Mouse (Mus musculus): ENCODE results near the gene Ssbp2. TPM values are rescaled to one million over a fixed set of nuclear protein-coding genes. Genes with fewer than 3 reads are reported as not detected.
A peak's percentile ranks its signal among the peaks of the same experiment; 100 is the strongest.

Ssbp2 gene
- polyA plus RNA-seq (2015; fragmentation: Nextera tagmentation; extraction: Ambion mirVana), result 123 and 125 TPM in 2 replicates

- WGBS, result 9% methylated on average over 29 of the region's 29 CpGs
- Histone ChIP-seq H3K4me2 (peak within 1 kb of the TSS; percentile 83), H3K4me3 (replicated peaks) (peak within 1 kb of the TSS; percentile 94), H3K27me3 (no peaks in the 10 kb centered on the region), H3K4me1 (peaks cover 19% of the 10 kb centered on the region), H3K27ac (peak within 1 kb of the TSS; percentile 97), H3K36me3 (no peaks in the 10 kb centered on the region), H3K9ac (peak within 1 kb of the TSS; percentile 91), H3K9me3 (replicated peaks) (no peaks in the 10 kb centered on the region)
- ATAC-seq (replicated peaks; ENCODE audit: low FRiP score), result peak; percentile 79
These were observed at the start of gene Ssbp2 for GRCm38 (mm10) chr13:91459896-91460620. Gene Ssbp2, plus strand, starts transcription at chr13:91460283.

DNA sequence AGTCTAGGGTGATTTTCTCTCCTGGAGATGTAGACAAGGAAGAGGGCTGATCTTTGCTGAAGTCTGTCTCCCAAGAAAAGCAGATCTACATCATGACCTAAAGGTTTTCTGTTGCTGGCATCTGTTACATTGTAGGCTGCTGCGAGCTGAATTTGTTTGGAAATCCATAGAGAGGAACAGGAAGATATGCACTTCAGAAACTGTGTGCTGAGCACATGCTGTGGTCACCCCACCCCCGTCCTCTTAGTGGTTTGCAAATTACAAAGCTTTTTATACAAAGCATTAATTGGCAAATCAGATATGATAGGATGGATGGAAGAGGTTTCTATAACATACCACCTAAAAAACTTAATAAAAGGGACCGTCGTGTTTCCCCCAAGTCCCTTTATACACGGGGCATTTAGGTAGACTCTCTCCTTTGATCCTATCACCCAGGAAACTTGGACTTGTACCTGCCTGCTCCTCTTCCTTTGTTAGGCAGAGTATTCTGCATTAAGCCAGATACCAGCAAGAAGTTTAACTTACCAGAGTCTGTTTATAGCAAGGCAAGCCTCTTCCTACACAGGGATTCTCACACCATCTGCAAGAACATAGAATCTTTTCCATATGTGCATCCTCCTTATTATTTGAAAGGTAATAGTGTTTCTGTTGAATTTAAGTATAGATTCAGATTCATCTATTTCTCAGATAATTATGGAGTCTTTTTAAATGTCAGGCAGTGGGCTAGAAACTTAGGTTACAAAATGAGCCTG lies 46.2 kb upstream of the Ssbp2 start:
- Histone ChIP-seq H3K27me3 (no peaks in the 10 kb centered on the region), H3K9me3 (replicated peaks) (no peaks in the 10 kb centered on the region), H3K36me3 (no peaks in the 10 kb centered on the region), H3K4me1 (no peaks in the 10 kb centered on the region), H3K4me3 (replicated peaks) (no peak overlapping the region), H3K9ac (no peak overlapping the region), H3K27ac (no peak overlapping the region), H3K4me2 (no peak overlapping the region)
- no peak for ATAC-seq (replicated peaks; ENCODE audit: low FRiP score)
- 81% methylated on average over 5 of the region's 5 CpGs for WGBS

- H3K4me2 ChIP-seq, result no peak overlapping the region
- H3K4me1 ChIP-seq, result no peaks in the 10 kb centered on the region; the same call in 1 of the 2 replicates
- H3K4me3 ChIP-seq (replicated peaks), result no peak overlapping the region
- ATAC-seq (replicated peaks; ENCODE audit: low FRiP score), result no peak
- no peaks in the 10 kb centered on the region for H3K27me3 ChIP-seq
- no peaks in the 10 kb centered on the region for H3K9me3 ChIP-seq (replicated peaks)
- no peak overlapping the region for H3K9ac ChIP-seq
- H3K36me3 ChIP-seq, result no peaks in the 10 kb centered on the region
- 80% methylated on average over 4 of the region's 4 CpGs for WGBS
- H3K27ac ChIP-seq, result no peak overlapping the region
These were observed 44.2 kb upstream of the Ssbp2 start for GRCm38 (mm10) chr13:91415896-91416295.

DNA sequence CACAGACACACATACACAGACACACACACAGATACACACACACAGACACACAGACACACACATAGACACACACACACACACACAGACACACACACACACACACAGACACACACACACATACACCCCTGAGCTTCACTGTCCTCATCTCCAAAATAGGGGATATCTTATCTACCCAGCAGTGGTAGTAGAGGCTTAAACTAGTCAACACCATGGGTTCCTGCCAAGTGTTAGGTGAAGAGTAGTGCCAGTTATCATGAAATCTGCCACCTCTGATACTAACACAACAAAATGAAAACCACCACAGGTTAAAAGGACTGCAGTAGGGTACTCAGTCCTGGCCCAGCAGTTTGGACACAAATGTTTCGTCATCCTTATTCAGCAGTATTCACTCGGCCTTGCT lies 43.4 kb upstream of the Ssbp2 start:
- H3K4me3 ChIP-seq (replicated peaks), result no peak overlapping the region
- no peak overlapping the region for H3K9ac ChIP-seq
- no peaks in the 10 kb centered on the region for H3K36me3 ChIP-seq
- no peak overlapping the region for H3K27ac ChIP-seq
- no peaks in the 10 kb centered on the region for H3K9me3 ChIP-seq (replicated peaks)
- H3K4me2 ChIP-seq, result no peak overlapping the region
- H3K27me3 ChIP-seq, result no peaks in the 10 kb centered on the region
- whole genome bisulfite sequencing, result 87% methylated on average over 2 of the region's 2 CpGs
- no peak for ATAC-seq (replicated peaks; ENCODE audit: low FRiP score)
- H3K4me1 ChIP-seq, result peaks cover 7% of the 10 kb centered on the region

DNA sequence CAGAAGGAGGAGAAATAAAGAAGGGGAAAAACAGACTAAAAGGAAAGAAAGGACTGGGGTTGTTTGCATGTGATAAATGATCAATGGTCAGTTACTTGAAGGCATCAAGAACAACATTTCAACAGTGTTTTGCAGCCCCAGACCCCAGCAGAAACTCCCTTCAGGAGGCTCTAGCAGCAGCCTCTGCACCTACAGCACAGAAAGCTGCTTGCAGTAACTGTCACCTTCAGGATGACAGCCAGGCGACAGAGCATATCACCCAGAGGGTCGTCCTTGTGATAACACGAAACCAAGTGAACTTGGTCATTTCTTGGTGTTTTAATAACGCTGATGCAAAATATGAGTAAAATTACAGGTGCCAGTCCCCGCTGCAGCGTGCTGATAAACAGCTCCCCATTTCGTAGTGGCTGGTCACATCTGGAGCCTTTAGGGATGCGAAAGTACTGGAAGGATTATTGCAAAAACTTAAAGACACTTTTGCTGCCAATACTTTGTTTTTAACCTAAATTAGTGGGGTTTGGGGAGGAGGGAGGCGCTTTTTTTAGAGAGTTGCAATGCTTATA lies 38.6 kb upstream of the Ssbp2 start:
- 15% methylated on average over 9 of the region's 9 CpGs for WGBS
- no peak overlapping the region for H3K4me3 ChIP-seq (replicated peaks)
- no peak for ATAC-seq (replicated peaks; ENCODE audit: low FRiP score)

GRCm38 (mm10) chr13:91430867-91431266 lies 29.2 kb upstream of the Ssbp2 start:
- Histone ChIP-seq H3K4me1 (peaks cover 15% of the 10 kb centered on the region; the same call in 1 of the 2 replicates), H3K9ac (no peak overlapping the region), H3K9me3 (replicated peaks) (no peaks in the 10 kb centered on the region), H3K36me3 (no peaks in the 10 kb centered on the region), H3K4me3 (replicated peaks) (no peak overlapping the region), H3K4me2 (peak overlapping the region; percentile 32), H3K27me3 (no peaks in the 10 kb centered on the region), H3K27ac (no peak overlapping the region)
- ATAC-seq (replicated peaks; ENCODE audit: low FRiP score), result no peak
- WGBS, result 67% methylated on average over 5 of the region's 5 CpGs

More for the DNA sequence above, 38.6 kb upstream of the Ssbp2 start:
- H3K4me2 ChIP-seq, result peak overlapping the region; percentile 32
- H3K27me3 ChIP-seq, result no peaks in the 10 kb centered on the region
- H3K9me3 ChIP-seq (replicated peaks), result no peaks in the 10 kb centered on the region
- H3K27ac ChIP-seq, result 0 out of 2 replicates have a peak overlapping the region, but pooled peaks have one; percentile 18
- peaks cover 15% of the 10 kb centered on the region for H3K4me1 ChIP-seq
- H3K9ac ChIP-seq, result no peak overlapping the region
- H3K36me3 ChIP-seq, result no peaks in the 10 kb centered on the region

- no peak for ATAC-seq (replicated peaks; ENCODE audit: low FRiP score)
- Histone ChIP-seq H3K9me3 (replicated peaks) (no peaks in the 10 kb centered on the region), H3K4me3 (replicated peaks) (no peak overlapping the region), H3K27ac (no peak overlapping the region), H3K4me1 (peaks cover 12% of the 10 kb centered on the region; the same call in 1 of the 2 replicates), H3K36me3 (no peaks in the 10 kb centered on the region), H3K27me3 (no peaks in the 10 kb centered on the region), H3K9ac (no peak overlapping the region), H3K4me2 (no peak overlapping the region)
- 53% methylated on average over 12 of the region's 12 CpGs for WGBS
These were observed 28.4 kb upstream of the Ssbp2 start for GRCm38 (mm10) chr13:91431392-91432355.

GRCm38 (mm10) chr13:91433021-91433420 lies 27.1 kb upstream of the Ssbp2 start:
- 88% methylated on average over 11 of the region's 11 CpGs for WGBS
- Histone ChIP-seq H3K27ac (no peak overlapping the region), H3K4me2 (no peak overlapping the region), H3K36me3 (no peaks in the 10 kb centered on the region), H3K4me1 (peaks cover 12% of the 10 kb centered on the region; the same call in 1 of the 2 replicates), H3K4me3 (replicated peaks) (no peak overlapping the region), H3K27me3 (no peaks in the 10 kb centered on the region), H3K9ac (no peak overlapping the region), H3K9me3 (replicated peaks) (no peaks in the 10 kb centered on the region)
- ATAC-seq (replicated peaks; ENCODE audit: low FRiP score), result no peak

DNA sequence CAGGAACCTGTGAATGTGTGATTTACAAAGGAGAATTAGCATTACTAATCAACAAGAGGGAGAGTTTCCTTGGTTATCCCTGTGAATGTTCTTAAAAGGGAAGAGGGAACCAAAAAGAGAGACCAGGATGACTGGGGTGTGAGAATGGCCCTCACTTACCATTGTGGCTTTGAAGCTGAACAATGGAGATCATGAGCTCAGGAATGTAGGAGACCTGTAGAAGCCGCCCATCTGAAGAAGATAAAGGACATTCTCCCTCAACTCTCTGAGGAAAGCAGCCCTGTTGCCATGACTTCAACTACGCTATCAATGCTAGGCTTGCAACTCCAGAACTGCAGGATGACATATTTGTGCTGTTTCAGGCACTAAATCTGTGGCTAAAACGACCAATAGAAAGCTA lies 22.2 kb upstream of the Ssbp2 start:
- Histone ChIP-seq H3K27me3 (no peaks in the 10 kb centered on the region), H3K9me3 (replicated peaks) (no peaks in the 10 kb centered on the region), H3K9ac (no peak overlapping the region), H3K27ac (no peak overlapping the region), H3K4me3 (replicated peaks) (no peak overlapping the region), H3K4me2 (no peak overlapping the region), H3K36me3 (no peaks in the 10 kb centered on the region), H3K4me1 (no peaks in the 10 kb centered on the region)
- ATAC-seq (replicated peaks; ENCODE audit: low FRiP score), result no peak
- WGBS, result 66% methylated on average over 3 of the region's 3 CpGs

DNA sequence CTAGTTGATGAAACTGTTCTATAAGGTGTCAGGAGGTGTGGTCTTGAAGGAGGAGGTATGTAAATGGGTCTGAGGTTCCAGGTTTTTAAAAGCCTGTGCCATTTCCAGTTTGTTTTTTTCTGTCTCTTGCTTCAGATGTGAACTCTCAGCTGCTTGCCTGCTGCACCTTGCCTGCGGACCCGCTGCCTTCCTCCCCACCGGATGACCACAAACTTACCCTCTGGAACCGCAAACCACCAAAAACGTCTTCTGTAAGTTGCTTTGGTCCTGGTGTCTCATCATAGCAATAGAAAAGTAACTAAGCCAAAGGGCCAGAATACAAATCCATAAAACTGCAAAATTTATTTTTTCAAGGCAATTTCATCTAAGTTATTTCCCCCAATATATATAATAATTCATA lies 18.6 kb upstream of the Ssbp2 start:
- Histone ChIP-seq H3K9ac (no peak overlapping the region), H3K4me3 (replicated peaks) (no peak overlapping the region), H3K36me3 (no peaks in the 10 kb centered on the region), H3K9me3 (replicated peaks) (no peaks in the 10 kb centered on the region), H3K27me3 (no peaks in the 10 kb centered on the region), H3K27ac (no peak overlapping the region), H3K4me2 (no peak overlapping the region), H3K4me1 (no peaks in the 10 kb centered on the region)
- ATAC-seq (replicated peaks; ENCODE audit: low FRiP score), result no peak
- WGBS, result 94% methylated on average over 5 of the region's 5 CpGs

GRCm38 (mm10) chr13:91446728-91447127 lies 13.4 kb upstream of the Ssbp2 start:
- 80% methylated on average over 2 of the region's 2 CpGs for WGBS
- Histone ChIP-seq H3K27ac (no peak overlapping the region), H3K4me1 (no peaks in the 10 kb centered on the region), H3K27me3 (no peaks in the 10 kb centered on the region), H3K4me3 (replicated peaks) (no peak overlapping the region), H3K36me3 (no peaks in the 10 kb centered on the region), H3K9me3 (replicated peaks) (no peaks in the 10 kb centered on the region), H3K9ac (no peak overlapping the region), H3K4me2 (no peak overlapping the region)
- ATAC-seq (replicated peaks; ENCODE audit: low FRiP score), result no peak
